Mouse (Mus musculus) c-Kit-positive CD71-positive TER-119-negative erythroid progenitor cells, embryonic 14.5 days (primary cell): Measurements from ENCODE around the gene Olfr1199.

Experiments used
- DNase-seq: peaks from one replicate; pipeline ENCODE4 v3.0.0-alpha.2; 2013; ENCODE audit warnings: low read depth

Olfr1199 gene

GRCm38 (mm10) chr2:88760369-88760768 is at the start of gene Olfr1199:
TSS of gene Olfr1199 (minus strand) at chr2:88760469.
- DNase-seq: no peak

- DNase-seq: no peak
These were observed 32.5 kb upstream of the Olfr1199 start, which contains the start of gene Olfr1201 for GRCm38 (mm10) chr2:88792736-88793135. TSS of gene Olfr1201 (plus strand) at chr2:88793036.

GRCm38 (mm10) chr2:88770388-88770787 is 10.1 kb upstream of the Olfr1199 start, which contains the start of gene Olfr1200:
TSS of gene Olfr1200 (minus strand) at chr2:88770488.
- DNase-seq: no peak

- DNase-seq: no peak
These were observed 9.0 kb downstream of the Olfr1199 start, which contains the start of gene Olfr1198 for GRCm38 (mm10) chr2:88751270-88751669. TSS of gene Olfr1198 (minus strand) at chr2:88751370.

GRCm38 (mm10) chr2:88743379-88743778 is 16.9 kb downstream of the Olfr1199 start:
- DNase-seq: no peak

GRCm38 (mm10) chr2:88732266-88732665 is 28.0 kb downstream of the Olfr1199 start, which contains the start of gene Olfr1197:
TSS of gene Olfr1197 (minus strand) at chr2:88732366.
- no peak for DNase-seq

- no peak for DNase-seq
These were observed 55.8 kb downstream of the Olfr1199 start, which contains the start of gene Olfr1196 for GRCm38 (mm10) chr2:88704497-88704896. TSS of gene Olfr1196 (minus strand) at chr2:88704597.
